ENCODE assay signal across 1 mouse cellular context in the genomic region with DNA sequence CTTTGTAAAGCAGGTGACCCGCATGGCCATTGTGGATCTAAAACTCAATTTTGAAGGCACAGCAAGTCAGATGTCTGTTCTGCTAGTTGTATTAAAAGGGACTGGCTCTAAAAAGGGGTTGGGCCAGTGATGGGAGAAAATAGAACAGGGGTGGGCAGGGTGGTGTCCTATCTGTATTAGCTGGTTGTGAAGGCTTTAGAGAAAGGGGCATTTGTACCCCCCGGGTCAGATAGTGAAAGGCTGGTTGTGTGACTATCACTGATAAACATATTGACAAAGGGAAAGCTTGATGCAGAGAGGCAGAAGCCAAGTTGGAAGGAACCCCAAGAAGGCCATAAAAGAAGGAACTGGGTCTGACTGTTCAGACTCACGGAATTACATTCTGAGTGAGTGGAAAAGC.
TF ChIP-seq lines count a peak whose summit lies in the region.

No protein-coding gene starts in this region.

TF ChIP-seq in myocyte, 11 proteins besides CTCF, POLR2A, EP300 and RAD21:
- no peak for TF ChIP-seq USF1 (IDR thresholded peaks at IDR 0.05; ENCODE audit: low read depth)
- no peak for TF ChIP-seq REST (IDR thresholded peaks at IDR 0.05; ENCODE audit: insufficient read depth, insufficient read length)
- TF ChIP-seq E2F4 (IDR thresholded peaks at IDR 0.05; ENCODE audit: insufficient read depth) = no peak
- no peak for TF ChIP-seq TCF3 (IDR thresholded peaks at IDR 0.05; ENCODE audit: insufficient read length, low read depth)
- TF ChIP-seq POLR2AphosphoS2 (IDR thresholded peaks at IDR 0.05; ENCODE audit: insufficient read length, low read depth) = no peak
- no peak for TF ChIP-seq TCF12 (IDR thresholded peaks at IDR 0.05; ENCODE audit: insufficient read depth, poor library complexity, severe bottlenecking)
- no peak for TF ChIP-seq MAX (IDR thresholded peaks at IDR 0.05; ENCODE audit: low read depth)
- no peak for TF ChIP-seq MYOG (IDR thresholded peaks at IDR 0.05; ENCODE audit: control insufficient read depth in 1 of 3, insufficient read depth in 1 of 3, insufficient read length in 2 of 3, low read depth in 2 of 3)
- no peak for TF ChIP-seq MYOD1 (IDR thresholded peaks at IDR 0.05; ENCODE audit: control insufficient read depth in 1 of 3, insufficient read length in 2 of 3, low read depth in 2 of 3)
- TF ChIP-seq SRF (IDR thresholded peaks at IDR 0.05; ENCODE audit: control insufficient read depth, insufficient read length, low read depth) = no peak
- no peak for TF ChIP-seq CEBPB (IDR thresholded peaks at IDR 0.05; ENCODE audit: insufficient read depth, poor library complexity, severe bottlenecking)
